Mouse (Mus musculus) megakaryocyte, embryonic 14.5 days (primary cell): ENCODE data around the gene Apoa1. TPM values are rescaled to one million over a fixed set of nuclear protein-coding genes. Genes with fewer than 3 reads are reported as not detected.

Experiments
- H3K27me3 ChIP-seq: replicated peaks from 2 replicates; pipeline ENCODE3; 2012; ENCODE audit warnings: inconsistent platforms
- H3K36me3 ChIP-seq: replicated peaks from 2 replicates; pipeline ENCODE3; 2012; ENCODE audit warnings: low read length, inconsistent platforms, mixed read lengths
- H3K4me1 ChIP-seq: 2 replicates; pipeline ENCODE4 v1.6.1; 2012; ENCODE audit warnings: inconsistent platforms
- H3K4me3 ChIP-seq: replicated peaks from 2 replicates; pipeline ENCODE3; 2012; ENCODE audit warnings: moderate library complexity, mild to moderate bottlenecking, inconsistent platforms
- H3K9me3 ChIP-seq: 2 replicates; pipeline ENCODE4 v1.6.1; 2012; ENCODE audit warnings: inconsistent platforms
- FLI1 ChIP-seq: IDR thresholded peaks from 2 replicates; pipeline ENCODE4 v1.6.1; 2012; ENCODE audit warnings: low read length, inconsistent platforms, mixed read lengths
- GATA1 ChIP-seq: IDR thresholded peaks from 3 replicates; pipeline ENCODE4 v1.6.1; 2012; ENCODE audit warnings: mixed read lengths, low read length, inconsistent platforms, borderline replicate concordance
- polyA plus RNA-seq: library from polyadenylated mRNA; stranded (reverse); fragments of >175 nt; gene quantifications from 2 replicates; pipeline ENCODE4 v1.2.3, GENCODE M21; 2012; ENCODE audit warnings: low replicate concordance; ENCODE audit not compliant: insufficient read depth

Apoa1 gene
- 1.4 and 1.8 TPM in 2 replicates for polyA plus RNA-seq

DNA sequence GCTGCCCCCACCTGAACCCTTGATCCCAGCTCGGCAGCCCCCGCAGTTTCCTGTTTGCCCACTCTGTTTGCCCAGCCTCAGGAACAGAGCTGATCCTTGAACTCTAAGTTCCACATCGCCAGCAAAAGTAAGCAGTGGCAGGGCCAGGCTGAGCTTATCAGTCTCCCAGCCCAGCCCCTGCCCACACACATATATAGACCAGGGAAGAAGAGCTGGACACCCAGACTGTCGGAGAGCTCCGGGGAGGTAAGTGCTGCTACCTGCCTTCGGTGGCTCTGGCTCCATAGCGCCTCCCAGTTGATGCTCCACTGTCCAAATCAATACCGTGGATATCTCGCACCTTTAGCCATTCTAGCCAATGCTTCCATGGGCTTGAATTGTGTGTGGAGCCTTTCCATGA lies at the start of gene Apoa1:
TSS of gene Apoa1 (plus strand) at position 90 of the 400 bp plus-strand sequence.
- H3K27me3 ChIP-seq, result peaks cover 48% of the 10 kb centered on the region
- no peaks in the 10 kb centered on the region for H3K9me3 ChIP-seq
- H3K36me3 ChIP-seq, result peaks cover 21% of the 10 kb centered on the region
- H3K4me3 ChIP-seq, result no peak within 1 kb of the TSS
- TF ChIP-seq FLI1 (no peak), GATA1 (no peak)
- H3K4me1 ChIP-seq, result peaks cover 68% of the 10 kb centered on the region

DNA sequence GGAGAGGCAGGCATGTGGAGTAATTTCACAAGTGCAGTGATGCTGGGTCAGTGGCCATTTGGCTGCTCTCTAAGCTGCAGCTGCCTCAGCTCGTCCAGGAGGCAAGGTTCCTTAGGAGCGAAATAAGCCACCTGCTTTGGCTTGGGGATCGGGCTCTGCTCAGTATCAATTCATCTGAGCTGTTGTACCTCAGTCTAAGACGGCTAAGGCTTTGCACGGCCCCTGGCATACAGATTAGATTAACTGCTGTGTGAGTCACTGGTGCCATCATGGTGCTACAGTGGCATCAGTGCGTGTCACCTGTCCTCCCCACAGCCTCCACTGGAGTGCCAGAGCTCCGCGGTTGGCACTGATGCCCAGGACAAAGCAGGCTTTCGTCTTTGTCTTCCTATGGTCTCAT lies 49.8 kb upstream of the Apoa1 start:
- no peak overlapping the region for H3K4me3 ChIP-seq
- no peaks in the 10 kb centered on the region for H3K9me3 ChIP-seq
- no peaks in the 10 kb centered on the region for H3K27me3 ChIP-seq
- TF ChIP-seq FLI1, result no peak
- no peak for TF ChIP-seq GATA1
- peaks cover 83% of the 10 kb centered on the region for H3K4me1 ChIP-seq
- H3K36me3 ChIP-seq, result peaks cover 77% of the 10 kb centered on the region

- H3K9me3 ChIP-seq, result no peaks in the 10 kb centered on the region
- H3K27me3 ChIP-seq, result no peaks in the 10 kb centered on the region
- no peak for TF ChIP-seq FLI1
- no peak for TF ChIP-seq GATA1
- H3K36me3 ChIP-seq, result peaks cover 94% of the 10 kb centered on the region
- peaks cover 83% of the 10 kb centered on the region for H3K4me1 ChIP-seq
- H3K4me3 ChIP-seq, result no peak overlapping the region
Observed at GRCm38 (mm10) chr9:46181297-46181696, 47.1 kb upstream of the Apoa1 start.

- TF ChIP-seq FLI1, result no peak
- TF ChIP-seq GATA1, result no peak
- Histone ChIP-seq H3K4me3 (no peak overlapping the region), H3K27me3 (no peaks in the 10 kb centered on the region), H3K9me3 (no peaks in the 10 kb centered on the region), H3K4me1 (peaks cover 72% of the 10 kb centered on the region), H3K36me3 (peaks cover 96% of the 10 kb centered on the region)
Observed at GRCm38 (mm10) chr9:46184542-46184941, 43.8 kb upstream of the Apoa1 start.

- no peak overlapping the region for H3K4me3 ChIP-seq
Observed at GRCm38 (mm10) chr9:46185191-46185590, 43.2 kb upstream of the Apoa1 start.

DNA sequence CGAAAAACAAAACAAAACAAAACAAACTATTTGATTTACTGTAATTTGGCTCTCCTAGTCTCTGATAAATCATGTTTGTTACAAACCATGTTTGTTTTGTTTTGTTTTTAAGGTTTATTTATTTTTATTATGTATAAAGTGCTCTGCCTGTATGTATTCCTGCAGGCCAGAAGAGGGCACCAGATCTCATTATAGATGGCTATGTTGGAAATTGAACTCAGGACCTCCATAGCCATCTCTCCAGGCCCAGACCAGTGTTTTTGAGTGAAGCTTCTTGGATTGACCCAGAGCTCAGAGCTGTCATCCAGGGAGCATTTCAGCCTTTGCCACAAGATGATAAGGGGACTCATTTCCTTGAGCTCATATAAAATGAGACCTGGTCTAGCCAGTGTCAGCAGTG lies 42.0 kb upstream of the Apoa1 start:
- no peak for TF ChIP-seq GATA1
- TF ChIP-seq FLI1, result no peak
- Histone ChIP-seq H3K4me3 (no peak overlapping the region), H3K9me3 (no peaks in the 10 kb centered on the region), H3K27me3 (no peaks in the 10 kb centered on the region), H3K4me1 (peaks cover 63% of the 10 kb centered on the region), H3K36me3 (peaks cover 94% of the 10 kb centered on the region)

More at GRCm38 (mm10) chr9:46185191-46185590, 43.2 kb upstream of the Apoa1 start:
- peaks cover 95% of the 10 kb centered on the region for H3K36me3 ChIP-seq
- TF ChIP-seq GATA1 (no peak), FLI1 (no peak)
- H3K27me3 ChIP-seq, result no peaks in the 10 kb centered on the region
- no peaks in the 10 kb centered on the region for H3K9me3 ChIP-seq
- peaks cover 65% of the 10 kb centered on the region for H3K4me1 ChIP-seq

DNA sequence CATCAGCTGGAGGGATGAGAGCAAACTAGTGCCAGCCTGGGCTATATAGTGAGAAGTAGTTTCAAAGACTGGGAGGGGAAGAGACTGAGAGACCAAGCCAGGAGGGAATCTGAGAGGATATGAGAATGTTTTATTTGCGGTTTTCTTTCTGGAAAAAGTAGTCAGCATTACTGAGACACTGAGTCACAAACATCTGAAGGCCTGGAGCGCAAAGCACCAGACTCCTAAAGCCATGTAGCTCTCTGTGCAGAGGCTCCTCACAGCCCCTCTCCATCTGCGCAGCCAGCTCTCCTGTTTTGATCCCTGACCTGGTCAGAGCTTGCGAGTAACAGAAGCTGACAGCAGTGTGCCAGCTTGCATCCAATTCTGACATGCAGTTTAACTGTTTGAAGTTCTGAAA lies 40.0 kb upstream of the Apoa1 start:
- Histone ChIP-seq H3K27me3 (no peaks in the 10 kb centered on the region), H3K4me1 (peaks cover 49% of the 10 kb centered on the region), H3K4me3 (no peak overlapping the region), H3K9me3 (no peaks in the 10 kb centered on the region), H3K36me3 (peaks cover 81% of the 10 kb centered on the region)
- no peak for TF ChIP-seq GATA1
- TF ChIP-seq FLI1, result no peak

GRCm38 (mm10) chr9:46188956-46189355 lies 39.4 kb upstream of the Apoa1 start:
- Histone ChIP-seq H3K4me3 (no peak overlapping the region), H3K36me3 (peaks cover 83% of the 10 kb centered on the region)
- TF ChIP-seq GATA1 (no peak), FLI1 (no peak)

DNA sequence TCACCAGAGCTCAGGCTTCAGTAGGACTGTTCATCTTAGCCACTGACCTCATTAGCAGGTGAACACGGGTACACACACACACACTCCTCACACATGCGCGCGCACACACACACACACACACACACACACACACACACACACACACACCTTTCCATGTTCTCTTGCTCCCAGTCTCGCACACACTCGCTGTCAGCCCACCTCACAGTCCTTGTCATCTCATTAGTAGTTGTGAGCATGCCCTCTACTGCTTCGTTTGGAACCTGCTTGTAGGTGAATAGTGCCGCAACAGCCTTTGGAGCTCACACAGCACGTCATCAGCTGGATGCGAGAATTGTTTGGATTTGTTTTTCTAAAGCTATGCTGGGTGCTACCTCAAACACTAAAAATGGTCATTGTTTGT lies 39.0 kb upstream of the Apoa1 start:
- Histone ChIP-seq H3K4me1 (peaks cover 42% of the 10 kb centered on the region), H3K4me3 (no peak overlapping the region), H3K9me3 (no peaks in the 10 kb centered on the region), H3K27me3 (no peaks in the 10 kb centered on the region), H3K36me3 (peaks cover 83% of the 10 kb centered on the region)
- TF ChIP-seq FLI1 (no peak), GATA1 (no peak)

More at GRCm38 (mm10) chr9:46188956-46189355, 39.4 kb upstream of the Apoa1 start:
- H3K4me1 ChIP-seq, result peaks cover 43% of the 10 kb centered on the region
- no peaks in the 10 kb centered on the region for H3K27me3 ChIP-seq
- no peaks in the 10 kb centered on the region for H3K9me3 ChIP-seq

- no peaks in the 10 kb centered on the region for H3K9me3 ChIP-seq
- no peak overlapping the region for H3K4me3 ChIP-seq
- no peaks in the 10 kb centered on the region for H3K27me3 ChIP-seq
- H3K4me1 ChIP-seq, result peaks cover 36% of the 10 kb centered on the region
- TF ChIP-seq FLI1 (no peak), GATA1 (no peak)
- H3K36me3 ChIP-seq, result peaks cover 83% of the 10 kb centered on the region
Observed at GRCm38 (mm10) chr9:46191234-46191633, 37.1 kb upstream of the Apoa1 start.

- TF ChIP-seq FLI1, result no peak
- no peak for TF ChIP-seq GATA1
- H3K36me3 ChIP-seq, result peaks cover 84% of the 10 kb centered on the region
- H3K4me3 ChIP-seq, result no peak overlapping the region
- H3K4me1 ChIP-seq, result peaks cover 36% of the 10 kb centered on the region
- H3K27me3 ChIP-seq, result no peaks in the 10 kb centered on the region
- no peaks in the 10 kb centered on the region for H3K9me3 ChIP-seq
Observed at GRCm38 (mm10) chr9:46191644-46192043, 36.7 kb upstream of the Apoa1 start.
